Mouse (Mus musculus): ENCODE measurements around the gene Gm9040.
A peak's percentile ranks its signal among the peaks of the same experiment; 100 is the strongest.
"Not testable (repeated sequence)": the region's sequence is repeated elsewhere in the genome, so short reads cannot be mapped to it uniquely, and the experiment has no call there.

Gm9040 gene

GRCm38 (mm10) chr10:118326869-118327268, at the start of gene Gm9040:
TSS of gene Gm9040 (minus strand) at chr10:118326969.
- DNase-seq (ENCODE audit: low spot score in 2 of 2) = not testable (repeated sequence)

DNA sequence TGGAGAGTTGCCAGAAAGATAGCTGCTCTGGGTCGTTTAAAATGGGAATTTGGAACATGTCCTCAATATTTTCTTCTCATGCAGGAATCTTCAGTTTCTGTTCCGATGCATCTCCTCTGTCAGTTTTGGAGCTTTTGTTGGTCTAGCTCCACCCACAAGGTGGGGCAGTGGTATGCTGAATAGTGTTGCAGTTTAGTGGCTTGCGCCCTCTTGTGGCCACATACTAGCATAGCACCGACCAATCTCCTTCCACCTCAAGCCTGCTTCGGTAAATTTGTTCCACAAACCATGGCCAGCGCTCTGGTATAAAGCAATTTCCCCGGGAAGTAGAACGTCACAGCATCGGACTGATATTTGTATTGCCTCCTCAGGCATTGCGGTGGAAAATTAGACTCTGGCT, 43.7 kb upstream of the Gm9040 start:
- DNase-seq (ENCODE audit: low spot score in 2 of 2) = peak; percentile 68 to 86

DNA sequence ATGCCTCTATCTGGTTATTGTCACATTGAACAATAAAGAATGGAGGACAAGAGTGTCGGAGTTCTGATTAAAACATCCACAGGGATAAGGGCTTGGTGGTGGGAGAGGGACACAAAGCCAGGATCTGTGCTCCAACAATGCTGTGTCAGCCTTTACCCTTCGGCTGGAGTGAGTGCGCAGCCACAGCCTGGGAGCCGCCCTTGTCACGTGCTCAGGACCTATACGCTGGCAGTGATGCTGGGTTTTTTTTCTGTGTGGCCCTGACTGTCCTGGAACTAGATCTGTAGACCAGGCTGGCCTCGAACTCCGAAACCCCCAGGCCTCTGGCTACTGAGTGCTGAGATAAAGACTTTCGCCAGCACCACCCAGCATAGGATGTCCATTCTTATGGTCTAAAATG, 42.7 kb upstream of the Gm9040 start:
- DNase-seq (ENCODE audit: low spot score in 2 of 2) = no peak

GRCm38 (mm10) chr10:118354005-118354404, 27.2 kb upstream of the Gm9040 start, which contains the start of gene Gm9049:
TSS of gene Gm9049 (minus strand) at chr10:118354105.
- DNase-seq (ENCODE audit: low spot score in 2 of 2) = not testable (repeated sequence)

- not testable (repeated sequence) for DNase-seq (ENCODE audit: low spot score in 2 of 2)
These were observed 21.8 kb upstream of the Gm9040 start, which contains the start of gene Gm9048 for GRCm38 (mm10) chr10:118348579-118348978. TSS of gene Gm9048 (minus strand) at chr10:118348679.

GRCm38 (mm10) chr10:118343155-118343554, 16.4 kb upstream of the Gm9040 start, which contains the start of gene Gm9046:
TSS of gene Gm9046 (minus strand) at chr10:118343255.
- not testable (repeated sequence) for DNase-seq (ENCODE audit: low spot score in 2 of 2)

- DNase-seq (ENCODE audit: low spot score in 2 of 2) = not testable (repeated sequence)
These were observed 11.0 kb upstream of the Gm9040 start, which contains the start of gene Gm9045 for GRCm38 (mm10) chr10:118337731-118338130. TSS of gene Gm9045 (minus strand) at chr10:118337831.

DNA sequence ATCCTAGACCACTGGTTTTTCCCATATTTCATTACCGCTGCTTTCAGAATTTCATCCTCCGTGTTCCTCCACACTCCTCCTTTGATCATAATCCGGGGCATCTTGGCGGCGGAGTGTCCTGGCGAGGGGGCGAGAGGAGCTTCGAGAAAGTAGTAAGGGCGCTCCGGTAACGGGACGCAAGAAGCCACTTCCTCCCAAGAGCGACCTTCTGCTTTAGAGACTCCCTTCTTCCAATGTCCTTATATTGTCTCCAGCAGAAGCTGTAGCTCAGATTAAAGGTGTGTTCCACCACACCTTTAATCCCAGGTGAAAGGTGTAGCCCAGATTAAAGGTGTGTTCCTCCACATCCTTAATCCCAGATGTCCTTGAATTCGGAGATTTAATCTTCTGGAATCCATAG, 5.5 kb upstream of the Gm9040 start, which contains the start of gene Gm9044:
Gene Gm9044, minus strand, starts transcription at position 101 of the 400 bp plus-strand sequence.
- DNase-seq (ENCODE audit: low spot score in 2 of 2) = not testable (repeated sequence)

- DNase-seq (ENCODE audit: low spot score in 2 of 2) = no peak
These were observed 7.7 kb downstream of the Gm9040 start for GRCm38 (mm10) chr10:118319024-118319423.

GRCm38 (mm10) chr10:118302133-118302532, 24.6 kb downstream of the Gm9040 start:
- not testable (repeated sequence) for DNase-seq (ENCODE audit: low spot score in 2 of 2)

- no peak for DNase-seq (ENCODE audit: low spot score in 2 of 2)
These were observed 31.8 kb downstream of the Gm9040 start, which contains the start of gene Iltifb for GRCm38 (mm10) chr10:118294938-118295337. TSS of gene Iltifb (minus strand) at chr10:118295038.

DNA sequence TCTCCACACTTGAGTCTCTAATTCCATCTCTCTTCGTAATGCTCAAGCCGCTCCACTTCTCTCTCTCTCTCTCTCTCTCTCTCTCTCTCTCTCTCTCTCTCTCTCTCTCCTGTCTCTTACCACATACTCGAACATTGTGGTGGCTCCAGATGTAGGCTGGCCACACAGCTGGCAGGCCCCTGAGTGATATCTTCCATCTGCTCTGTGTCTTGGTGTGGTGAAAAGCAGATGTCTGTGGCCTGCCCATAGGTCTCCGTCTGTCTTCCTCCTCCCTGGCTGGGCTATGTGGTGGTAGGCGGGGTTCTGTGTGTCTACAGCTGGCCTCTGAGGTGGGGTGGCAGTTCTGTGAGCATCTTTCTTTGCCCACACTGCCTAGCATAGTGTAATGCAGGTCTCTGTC, 43.8 kb downstream of the Gm9040 start:
- DNase-seq (ENCODE audit: low spot score in 2 of 2) = not testable (repeated sequence)

GRCm38 (mm10) chr10:118282565-118282964, 44.2 kb downstream of the Gm9040 start:
- DNase-seq (ENCODE audit: low spot score in 2 of 2) = not testable (repeated sequence)

DNA sequence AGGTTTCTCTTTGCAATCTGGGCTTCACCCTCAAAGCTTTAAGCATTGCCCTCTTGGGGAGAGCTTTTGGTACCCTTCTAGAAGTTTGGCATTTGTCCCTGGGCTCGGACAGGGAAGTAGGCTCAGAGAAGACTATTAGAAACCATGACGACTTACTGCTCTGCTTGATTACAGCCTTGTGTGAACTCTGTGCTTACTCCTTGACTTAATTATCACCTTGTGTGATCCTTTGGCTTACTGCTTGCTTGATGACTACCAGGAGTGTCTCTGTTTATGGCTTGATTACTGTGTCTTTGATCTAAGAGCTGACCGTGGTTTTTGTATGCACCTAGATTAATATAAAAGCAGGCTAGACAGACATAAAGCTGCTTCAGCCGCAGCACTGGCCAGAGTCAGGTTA, 48.7 kb downstream of the Gm9040 start:
- not testable (repeated sequence) for DNase-seq (ENCODE audit: low spot score in 2 of 2)

Data from cerebellum, postnatal 4 days (tissue).